Mouse (Mus musculus): ENCODE results near the gene Ostf1. TPM values are rescaled to one million over a fixed set of nuclear protein-coding genes. Genes with fewer than 3 reads are reported as not detected.

The Ostf1 gene
- total RNA-seq (2021), result 10 to 100 TPM; 13.6 to 16.8 TPM

DNA sequence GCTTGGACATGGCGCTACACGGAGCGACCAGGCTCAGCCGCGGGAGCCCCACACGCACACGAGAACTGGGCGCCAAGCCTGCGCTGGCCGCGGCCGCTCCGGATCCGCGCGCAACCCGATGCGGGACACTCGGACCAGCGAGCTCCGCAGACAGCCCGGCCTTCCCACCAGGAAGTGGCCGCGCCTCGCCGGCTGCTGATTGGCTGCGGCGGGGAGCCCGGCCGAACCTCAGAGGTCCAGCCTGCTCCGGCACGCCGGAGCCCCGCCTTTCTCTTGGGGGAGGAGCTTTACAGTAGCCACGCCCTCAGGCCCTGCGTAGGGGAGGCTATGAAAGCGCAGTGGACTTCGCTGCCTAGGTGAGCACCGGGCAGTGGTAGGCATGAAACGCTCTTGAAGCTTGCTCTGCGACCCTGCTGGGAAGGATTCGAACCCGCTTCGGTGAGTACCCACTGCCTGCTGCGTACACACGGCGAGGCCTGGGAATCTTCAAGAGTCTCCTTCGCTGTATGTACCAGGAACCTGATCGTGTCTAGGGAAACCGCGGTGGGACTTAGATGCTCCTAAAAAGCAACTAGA is at the start of gene Ostf1, which contains the start of gene Nmrk1:
Ostf1 (minus strand) TSS at position 180 of the 576 bp plus-strand sequence.
Nmrk1 (plus strand) TSS at position 307 of the 576 bp plus-strand sequence.
- intact Hi-C loops (cut with DNase I), result loop anchor here (2.0 to 10.0 kb wide), 2 partner anchors 39 to 83 kb away; partner anchors contain the start of genes Carnmt1 and D030056L22Rik

DNA sequence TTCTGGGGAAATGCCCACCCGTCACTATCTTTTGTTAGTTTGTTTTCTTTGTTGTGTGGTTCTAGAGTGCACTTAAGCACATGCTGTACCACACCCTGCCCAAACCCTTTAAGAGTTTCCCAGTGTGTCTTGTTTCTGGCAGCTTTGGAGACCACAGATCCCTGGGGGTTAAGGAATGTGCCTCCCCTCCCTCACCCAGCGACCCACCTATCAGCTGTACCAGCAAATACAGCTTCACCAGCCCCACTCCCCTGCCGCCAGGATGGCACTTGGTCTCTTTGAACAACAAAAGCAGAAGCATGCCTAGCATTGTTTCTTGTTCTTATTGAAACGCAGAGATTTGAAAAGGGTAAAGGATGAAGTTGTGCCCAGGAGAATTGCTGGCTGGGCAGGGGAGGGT is 41.5 kb upstream of the Ostf1 start:
- intact Hi-C loops (cut with DNase I), result loop anchor here (5.0 kb wide), 1 partner anchor 39 kb away; the partner anchor contains the start of gene D030056L22Rik

More for the DNA sequence above, at the start of gene Ostf1, which contains the start of gene Nmrk1:
- DNase-seq (ENCODE audit: low spot score in 2 of 2), result peak; percentile 91 to 94

DNA sequence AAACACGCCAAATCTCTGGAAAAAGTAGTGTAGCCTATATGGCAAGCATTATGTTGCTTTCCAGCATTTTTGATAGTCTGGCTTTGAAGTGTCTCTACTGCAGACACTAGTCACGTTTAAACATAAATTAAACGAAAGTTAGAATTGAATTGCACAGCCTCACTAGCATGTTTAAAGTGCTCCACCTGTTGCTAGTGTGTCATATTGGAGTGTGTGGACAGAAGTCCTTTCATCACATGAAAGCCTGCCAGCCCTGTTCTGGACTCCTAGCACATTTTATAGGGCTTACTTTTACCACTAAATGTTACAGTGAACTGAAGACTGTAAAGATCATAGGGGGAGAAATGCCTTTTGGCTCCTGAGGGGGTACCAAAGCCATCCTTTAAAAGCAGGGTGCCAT is 40.9 kb upstream of the Ostf1 start:
- intact Hi-C loops (cut with DNase I), result loop anchor here (5.0 kb wide), 1 partner anchor 40 kb away; the partner anchor contains the start of gene D030056L22Rik
- DNase-seq (ENCODE audit: low spot score in 2 of 2), result no peak

More for the DNA sequence above, 41.5 kb upstream of the Ostf1 start:
- DNase-seq (ENCODE audit: low spot score in 2 of 2), result no peak

DNA sequence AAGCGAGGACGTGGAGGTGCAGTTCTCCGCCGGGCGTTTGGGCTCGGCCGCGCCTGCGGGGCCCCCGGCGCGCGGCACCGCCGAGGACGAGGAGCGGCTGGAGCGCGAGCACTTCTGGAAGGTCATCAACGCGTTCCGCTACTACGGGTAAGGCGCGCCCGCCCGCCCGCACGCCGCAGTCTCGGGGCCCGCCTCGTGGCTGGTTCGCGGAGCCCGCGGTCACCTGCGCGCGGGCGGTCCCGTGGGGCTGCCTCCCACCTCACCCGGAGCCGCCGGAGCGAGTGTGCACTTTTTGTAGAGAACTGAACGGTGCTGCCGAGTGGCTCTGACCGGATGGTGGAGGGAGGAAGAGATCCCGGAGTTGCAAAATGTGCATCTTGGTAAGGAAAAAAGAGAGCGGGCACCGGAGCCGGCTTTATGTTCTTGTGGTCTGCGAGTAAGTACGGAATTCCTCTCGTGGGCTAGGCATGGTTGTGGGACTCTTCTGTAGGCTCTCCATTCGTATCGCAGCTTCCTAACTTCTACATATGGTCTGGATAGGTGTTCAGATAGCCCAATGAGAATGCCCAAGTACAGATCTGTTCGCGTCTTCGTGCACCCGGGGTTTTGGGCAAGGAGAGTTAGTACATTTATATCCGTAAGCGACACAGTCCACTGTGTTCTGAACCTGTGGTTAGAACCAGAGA is 39.6 kb upstream of the Ostf1 start:
- peak; percentile 59 to 67 for DNase-seq (ENCODE audit: low spot score in 2 of 2)
- intact Hi-C loops (cut with DNase I), result loop anchor here (2.0 to 5.0 kb wide), 2 partner anchors 40 to 41 kb away; partner anchors contain the start of genes D030056L22Rik, Nmrk1 and Ostf1

DNA sequence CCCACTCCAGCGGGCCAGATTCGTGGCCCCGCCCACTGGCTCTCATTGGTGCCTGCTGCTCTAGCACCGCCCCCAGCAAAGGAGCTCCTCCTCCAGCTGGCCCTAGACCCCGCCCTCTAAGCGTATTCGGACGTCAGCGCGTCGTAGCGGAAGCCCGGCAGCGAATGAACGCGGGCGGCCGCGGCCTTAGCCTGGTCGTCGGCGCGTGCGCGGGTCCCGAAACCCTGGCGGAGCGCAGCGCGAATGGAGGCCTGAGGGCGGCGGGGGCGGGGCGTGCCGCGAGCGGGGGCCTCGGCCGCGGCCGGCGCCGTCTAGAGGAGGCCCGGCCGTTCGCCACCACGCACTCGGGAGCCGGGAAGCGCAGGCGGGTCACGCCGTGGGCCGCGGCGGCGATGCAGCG is 39.0 kb upstream of the Ostf1 start, which contains the start of gene Carnmt1:
Carnmt1 (plus strand) TSS at position 157 of the 400 bp plus-strand sequence.
- peak; percentile 95 to 97 for DNase-seq (ENCODE audit: low spot score in 2 of 2)
- intact Hi-C loops (cut with DNase I), result loop anchor here (2.0 to 5.0 kb wide), 2 partner anchors 40 to 42 kb away; partner anchors contain the start of genes D030056L22Rik, Nmrk1 and Ostf1

DNA sequence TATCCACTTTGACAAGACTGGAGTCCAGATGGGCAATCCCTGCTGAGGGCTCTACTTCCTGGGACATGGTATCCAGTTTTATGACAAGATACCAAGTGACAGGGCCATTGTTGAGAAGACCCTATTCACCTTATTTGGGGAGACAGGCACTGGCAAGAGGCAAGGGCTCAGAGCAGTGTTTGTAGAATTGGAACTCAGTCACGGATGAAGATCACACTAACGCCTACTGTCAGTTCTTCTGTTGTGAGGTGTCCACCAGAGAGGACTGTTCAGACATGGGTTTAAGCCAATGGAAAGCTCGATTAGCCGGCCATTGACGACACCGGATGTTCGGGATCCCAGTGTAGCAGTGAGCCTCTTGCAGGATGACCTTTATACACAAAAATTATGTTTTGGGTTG is 37.9 kb upstream of the Ostf1 start:
- intact Hi-C loops (cut with DNase I), result no loop called here
- no peak for DNase-seq (ENCODE audit: low spot score in 2 of 2)

DNA sequence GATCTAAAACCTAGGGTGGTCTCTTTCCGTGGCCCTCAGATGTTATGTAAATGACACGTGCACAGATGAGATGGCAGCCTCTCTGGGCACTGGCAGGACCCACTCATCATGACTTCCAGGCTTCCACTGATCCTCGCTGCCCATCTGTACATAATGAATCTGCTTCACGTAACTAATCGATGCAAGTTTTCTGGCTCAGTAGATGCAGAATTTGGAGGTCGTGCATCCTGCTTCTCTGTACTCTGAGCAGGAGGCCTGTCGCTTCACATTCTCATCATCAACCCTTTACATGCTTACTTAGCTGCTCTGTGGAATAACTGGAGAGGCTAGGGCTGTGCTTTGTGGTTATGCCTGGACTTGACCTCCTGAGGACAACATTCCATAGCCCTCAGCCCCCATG is 35.3 kb upstream of the Ostf1 start:
- intact Hi-C loops (cut with DNase I), result no loop called here
- DNase-seq (ENCODE audit: low spot score in 2 of 2), result no peak

DNA sequence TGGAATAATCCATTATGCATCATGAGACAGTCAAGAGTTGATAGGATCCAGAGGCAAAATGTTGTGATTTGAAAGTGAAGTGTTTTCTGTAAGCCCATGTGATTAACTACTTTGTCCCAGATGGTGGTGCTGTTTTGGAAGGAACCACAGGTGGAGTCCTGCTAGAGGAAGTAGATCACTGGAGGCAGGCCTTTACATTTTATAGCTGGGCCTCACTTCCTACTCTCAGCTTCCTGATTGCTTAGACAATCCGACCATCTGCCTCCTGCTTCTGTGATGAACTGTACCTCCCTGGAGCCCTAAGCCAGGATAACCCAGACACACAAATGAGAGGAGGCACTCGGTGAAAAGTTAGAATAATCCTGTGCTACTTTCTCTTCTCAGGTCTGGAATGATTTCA is 32.3 kb upstream of the Ostf1 start:
- no peak for DNase-seq (ENCODE audit: low spot score in 2 of 2)
- intact Hi-C loops (cut with DNase I), result no loop called here

DNA sequence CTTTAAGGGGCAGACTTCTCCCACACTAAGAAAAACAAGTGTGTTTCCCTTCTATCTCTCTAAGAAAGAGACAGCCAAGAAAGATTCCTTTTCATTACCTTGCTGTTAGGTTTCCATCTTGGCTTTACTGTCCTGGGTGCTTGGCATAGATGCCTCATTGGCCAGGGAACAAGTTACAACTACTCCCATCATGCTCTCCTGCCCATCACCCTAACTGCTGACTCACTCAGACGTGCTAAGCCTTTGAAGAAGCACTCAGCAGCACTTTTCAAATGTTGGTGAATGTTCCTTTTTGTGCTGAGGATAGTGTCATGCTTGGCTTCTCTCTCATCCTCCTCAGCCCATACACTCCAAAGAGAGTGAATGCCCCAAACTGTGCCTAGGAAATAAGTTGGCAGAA is 30.1 kb upstream of the Ostf1 start:
- intact Hi-C loops (cut with DNase I), result no loop called here
- no peak for DNase-seq (ENCODE audit: low spot score in 2 of 2)

DNA sequence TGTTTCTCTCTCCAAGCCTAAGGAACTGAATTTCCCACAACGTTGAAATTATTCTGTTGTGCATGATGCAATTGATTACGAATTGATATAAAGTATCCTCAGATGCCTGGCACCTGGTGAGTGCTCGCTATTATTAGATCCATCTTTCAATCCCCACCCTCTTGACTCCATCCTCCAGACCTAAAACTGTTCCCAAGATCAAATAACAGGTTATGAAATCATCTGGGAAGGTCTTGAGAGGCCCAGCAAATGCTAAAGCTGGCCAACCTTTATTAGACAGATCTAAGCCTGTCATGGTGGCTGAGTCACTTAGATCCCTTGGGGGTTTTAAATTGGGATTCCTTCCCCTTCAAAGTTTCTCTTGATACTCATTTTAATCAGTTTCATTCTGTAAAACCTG is 28.8 kb upstream of the Ostf1 start:
- intact Hi-C loops (cut with DNase I), result no loop called here

DNA sequence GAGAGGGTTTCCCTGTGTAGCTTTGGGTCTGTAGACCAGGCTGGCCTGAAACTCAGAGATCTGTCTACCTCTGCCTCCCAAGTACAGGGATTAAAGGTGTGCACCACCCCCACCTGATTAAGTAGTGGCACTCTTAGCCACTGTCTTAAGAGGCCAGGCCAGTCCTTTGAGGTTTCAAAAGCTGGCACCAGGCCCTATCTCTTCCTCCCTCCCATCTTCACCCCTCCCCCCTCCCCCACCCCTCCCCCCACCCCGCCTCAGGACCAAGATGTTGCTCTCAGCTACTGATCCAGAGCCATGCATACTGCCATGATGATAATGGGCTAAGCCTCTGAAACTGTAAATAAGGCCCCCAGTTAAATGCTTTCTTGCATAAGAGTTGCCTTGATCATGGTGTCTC is 27.7 kb upstream of the Ostf1 start:
- no peak for DNase-seq (ENCODE audit: low spot score in 2 of 2)
- intact Hi-C loops (cut with DNase I), result no loop called here

More for the DNA sequence above, 28.8 kb upstream of the Ostf1 start:
- DNase-seq (ENCODE audit: low spot score in 2 of 2), result no peak

DNA sequence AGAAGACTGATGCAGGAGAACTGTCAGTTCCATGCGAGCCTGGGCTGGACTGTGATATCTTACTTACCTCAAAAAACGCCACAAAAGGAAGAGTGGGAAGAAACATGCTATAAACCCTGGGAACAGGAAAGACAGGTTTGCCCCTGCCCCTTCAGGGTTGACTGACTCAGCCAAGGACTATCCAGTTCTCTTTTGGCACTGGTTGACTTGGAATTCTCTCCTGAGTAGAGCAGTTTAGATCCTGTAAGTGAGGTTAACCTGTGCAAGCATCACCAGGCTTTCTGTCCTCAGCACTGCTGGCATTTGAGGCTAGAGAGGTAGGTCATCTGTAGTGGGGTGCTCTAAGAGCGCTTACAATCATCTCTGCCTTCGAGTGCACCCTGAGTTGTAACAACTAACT is 26.9 kb upstream of the Ostf1 start:
- no peak for DNase-seq (ENCODE audit: low spot score in 2 of 2)
- intact Hi-C loops (cut with DNase I), result no loop called here

DNA sequence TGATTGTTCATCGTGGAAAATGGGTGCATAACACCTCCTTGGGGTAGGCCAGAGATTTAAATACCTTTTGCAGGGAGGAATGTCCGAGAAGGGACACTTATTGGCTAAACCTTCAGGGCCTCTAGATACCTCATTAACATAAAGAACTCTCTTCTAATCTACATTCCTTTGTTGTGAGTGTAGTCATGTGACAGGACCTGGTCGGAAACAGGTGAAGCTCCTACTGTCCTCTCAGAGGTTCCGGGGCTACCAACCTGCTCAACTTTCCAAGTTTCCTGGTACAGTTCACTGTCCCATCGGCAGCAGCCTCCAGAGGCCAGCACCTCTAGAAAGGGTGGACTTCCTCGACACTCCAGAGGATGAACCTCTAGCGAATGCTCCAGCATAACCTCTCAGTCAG is 24.4 kb upstream of the Ostf1 start:
- no peak for DNase-seq (ENCODE audit: low spot score in 2 of 2)
- intact Hi-C loops (cut with DNase I), result no loop called here

DNA sequence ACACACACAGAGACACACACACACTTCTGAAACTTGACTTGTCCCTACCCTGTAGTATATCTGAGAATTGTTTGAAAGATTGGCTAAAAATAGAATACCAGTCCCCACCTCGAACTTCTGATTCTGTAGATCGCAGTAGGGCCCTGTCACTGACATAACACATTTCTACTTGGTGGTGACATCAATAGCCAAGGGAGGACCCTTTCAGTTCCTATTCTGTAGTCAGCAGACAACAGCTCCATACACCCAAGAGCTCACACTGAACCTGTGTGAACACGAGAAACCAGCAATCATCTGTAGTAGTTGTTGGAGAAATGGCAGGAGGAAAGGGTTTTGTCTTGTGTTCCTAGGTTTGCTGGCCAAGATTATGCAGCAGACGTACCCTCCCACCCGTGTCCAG is 23.4 kb upstream of the Ostf1 start:
- intact Hi-C loops (cut with DNase I), result no loop called here

DNA sequence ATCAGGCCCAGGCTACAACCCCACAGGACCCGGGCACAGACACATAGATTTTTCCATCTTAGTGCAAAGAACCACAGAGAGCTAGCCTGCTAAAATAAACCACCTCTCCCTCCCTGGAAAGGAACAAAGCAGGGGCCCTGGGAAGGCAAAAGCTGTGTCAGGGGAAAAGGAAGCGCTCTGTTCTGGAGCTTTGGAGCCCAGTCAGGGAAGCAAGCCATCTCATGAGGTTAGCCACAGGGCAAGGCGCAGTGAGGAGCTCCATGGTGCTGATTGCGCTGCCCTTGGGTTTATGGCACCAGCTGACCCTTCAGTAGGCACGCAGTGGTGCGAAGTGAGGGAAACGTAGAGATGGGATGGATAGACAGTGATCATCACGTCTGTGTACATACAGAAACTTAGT is 22.7 kb upstream of the Ostf1 start:
- intact Hi-C loops (cut with DNase I), result no loop called here
- DNase-seq (ENCODE audit: low spot score in 2 of 2), result no peak

More for the DNA sequence above, 23.4 kb upstream of the Ostf1 start:
- no peak for DNase-seq (ENCODE audit: low spot score in 2 of 2)

DNA sequence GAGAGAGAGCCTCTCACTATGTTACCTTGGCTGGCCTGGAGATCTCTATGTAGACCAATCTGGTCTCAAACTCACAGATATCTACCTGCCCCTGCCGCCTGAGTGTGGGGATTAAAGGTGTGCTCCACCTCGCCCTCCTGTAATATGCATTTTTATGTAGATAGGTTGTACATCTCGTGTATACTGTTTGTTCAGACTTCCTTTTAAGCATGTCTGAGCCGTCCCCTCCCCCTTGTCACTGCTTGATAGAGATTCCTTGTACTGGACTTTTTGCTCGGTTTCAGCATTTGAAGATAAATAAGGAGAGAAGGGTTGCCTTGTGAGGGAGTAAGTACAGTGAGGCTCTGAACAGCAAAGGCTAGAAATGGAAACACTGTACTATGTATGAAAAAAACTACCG is 21.4 kb upstream of the Ostf1 start:
- intact Hi-C loops (cut with DNase I), result no loop called here
- DNase-seq (ENCODE audit: low spot score in 2 of 2), result no peak

DNA sequence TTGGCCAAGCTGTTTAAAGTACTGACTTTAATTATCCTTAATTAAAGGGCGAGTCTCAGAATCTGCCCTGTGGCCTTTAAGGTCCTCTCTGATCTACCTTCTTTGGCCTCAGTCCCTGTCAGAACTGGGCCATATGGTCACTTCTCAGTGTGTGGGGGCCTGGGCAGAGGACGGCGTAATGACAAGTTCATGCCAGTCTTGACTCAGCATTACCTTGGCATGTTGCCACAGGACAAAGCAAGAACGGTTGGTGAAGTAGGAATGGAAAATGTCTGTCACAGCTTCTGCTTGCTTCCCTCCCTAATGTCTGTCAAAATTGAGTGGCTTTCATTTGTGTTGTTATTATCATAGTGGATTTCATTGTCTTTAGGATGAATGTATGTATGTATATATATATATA is 21.0 kb upstream of the Ostf1 start:
- no peak for DNase-seq (ENCODE audit: low spot score in 2 of 2)
- intact Hi-C loops (cut with DNase I), result no loop called here

DNA sequence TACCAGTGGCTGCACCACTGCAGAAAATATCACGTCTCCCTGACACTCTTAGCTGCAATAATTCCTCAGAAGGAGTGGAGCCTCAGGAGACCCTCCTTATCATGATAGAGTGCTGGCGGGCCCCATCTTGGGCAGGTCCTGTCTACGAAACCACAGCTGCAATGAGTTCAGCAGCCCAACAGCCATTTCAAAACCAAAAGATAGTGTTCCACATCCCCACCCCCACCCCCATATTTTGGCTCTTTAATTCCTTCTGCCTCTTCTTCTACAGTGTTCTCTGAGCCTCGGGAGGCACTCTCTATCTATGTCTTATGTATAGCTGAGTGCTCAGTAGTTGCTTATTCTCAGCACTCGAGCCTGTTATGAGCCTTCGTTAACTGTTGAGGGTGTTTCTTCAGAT is 18.9 kb upstream of the Ostf1 start:
- DNase-seq (ENCODE audit: low spot score in 2 of 2), result no peak
- intact Hi-C loops (cut with DNase I), result no loop called here

DNA sequence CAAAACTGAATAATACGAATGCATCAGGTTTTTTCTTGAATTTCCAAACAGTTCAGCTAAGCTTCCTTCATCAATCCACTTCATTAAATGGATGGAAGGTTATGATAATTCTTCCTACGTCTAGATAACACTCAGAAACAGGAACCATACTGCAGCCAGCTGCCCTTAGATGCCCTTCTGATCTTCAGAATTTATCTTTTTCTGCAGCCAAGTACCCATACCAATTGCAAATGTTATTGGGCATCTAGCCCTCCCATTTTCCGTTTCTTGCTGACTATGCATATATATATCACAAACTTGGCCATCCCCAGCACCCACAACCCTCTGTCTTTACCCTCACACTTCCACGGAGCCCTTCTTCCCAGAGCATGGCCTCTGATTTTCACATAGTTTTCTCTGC is 18.3 kb upstream of the Ostf1 start:
- intact Hi-C loops (cut with DNase I), result no loop called here
- no peak for DNase-seq (ENCODE audit: low spot score in 2 of 2)

DNA sequence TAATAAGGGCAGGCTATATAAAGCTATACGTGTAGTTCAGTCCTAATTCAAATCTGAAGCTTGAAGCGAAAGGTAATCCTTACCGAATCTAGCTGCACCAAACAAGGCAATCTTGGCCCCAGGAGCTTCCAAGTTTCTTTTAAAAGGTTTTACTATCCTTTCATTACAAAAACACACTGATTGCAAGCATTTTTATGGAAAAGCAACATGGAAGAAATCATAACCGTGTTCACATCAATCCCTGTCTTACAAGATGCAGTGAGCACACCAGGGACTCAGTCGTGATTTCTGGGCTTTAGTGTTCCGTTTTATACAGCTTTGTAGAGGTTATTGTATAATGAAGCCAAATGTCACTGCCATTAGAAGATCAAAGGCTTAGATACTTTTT is 16.9 kb upstream of the Ostf1 start:
- intact Hi-C loops (cut with DNase I), result no loop called here

More for the DNA sequence above, 16.9 kb upstream of the Ostf1 start:
- no peak for DNase-seq (ENCODE audit: low spot score in 2 of 2)

Data from left cerebral cortex, postnatal 36 days (tissue).